Mouse (Mus musculus): ENCODE measurements around the gene Cdhr2.

Gene Cdhr2

DNA sequence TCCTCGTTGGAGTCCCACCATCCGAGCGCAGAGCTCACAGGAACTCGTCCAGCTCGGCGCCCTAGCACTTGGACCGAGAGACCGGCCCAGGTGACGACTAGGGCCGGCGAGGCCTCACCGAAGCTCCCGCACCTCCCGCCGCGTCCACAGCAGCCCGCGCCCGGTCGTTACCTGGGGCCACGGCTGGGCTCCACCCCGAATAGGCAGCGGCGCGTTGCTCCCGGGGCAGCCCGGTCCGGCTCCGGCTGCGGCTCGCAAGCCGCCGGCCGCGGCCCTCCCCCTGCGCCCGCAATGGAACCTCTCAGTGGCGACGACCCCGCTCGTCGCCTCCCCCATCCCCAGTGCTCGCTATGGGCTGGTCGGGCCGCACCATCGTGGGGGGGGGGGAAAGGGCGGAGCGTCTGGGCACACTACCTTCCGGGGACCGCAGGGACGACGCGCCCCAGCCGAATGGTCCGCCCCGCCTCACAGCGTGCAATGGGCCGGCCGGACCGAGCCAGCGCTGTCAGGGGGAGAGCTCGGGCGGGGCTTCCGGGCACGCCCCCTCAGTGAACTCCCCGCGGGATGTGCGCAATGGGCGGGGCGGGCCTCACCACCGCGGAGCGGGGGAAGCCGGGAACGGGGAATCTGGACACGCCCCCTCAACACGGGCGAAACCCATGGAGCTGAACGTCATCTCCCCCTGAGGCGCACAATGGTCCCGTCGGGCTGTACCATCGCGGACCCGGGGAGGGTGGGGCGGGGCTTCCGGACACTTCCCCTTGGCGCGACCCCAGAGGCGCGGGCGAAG lies 7.5 kb upstream of the Cdhr2 start, which contains the start of gene Rnf44:
TSS of gene Rnf44 (minus strand) at position 350 of the 790 bp plus-strand sequence.
- peak; percentile 99 for DNase-seq (ENCODE audit: low spot score)

DNA sequence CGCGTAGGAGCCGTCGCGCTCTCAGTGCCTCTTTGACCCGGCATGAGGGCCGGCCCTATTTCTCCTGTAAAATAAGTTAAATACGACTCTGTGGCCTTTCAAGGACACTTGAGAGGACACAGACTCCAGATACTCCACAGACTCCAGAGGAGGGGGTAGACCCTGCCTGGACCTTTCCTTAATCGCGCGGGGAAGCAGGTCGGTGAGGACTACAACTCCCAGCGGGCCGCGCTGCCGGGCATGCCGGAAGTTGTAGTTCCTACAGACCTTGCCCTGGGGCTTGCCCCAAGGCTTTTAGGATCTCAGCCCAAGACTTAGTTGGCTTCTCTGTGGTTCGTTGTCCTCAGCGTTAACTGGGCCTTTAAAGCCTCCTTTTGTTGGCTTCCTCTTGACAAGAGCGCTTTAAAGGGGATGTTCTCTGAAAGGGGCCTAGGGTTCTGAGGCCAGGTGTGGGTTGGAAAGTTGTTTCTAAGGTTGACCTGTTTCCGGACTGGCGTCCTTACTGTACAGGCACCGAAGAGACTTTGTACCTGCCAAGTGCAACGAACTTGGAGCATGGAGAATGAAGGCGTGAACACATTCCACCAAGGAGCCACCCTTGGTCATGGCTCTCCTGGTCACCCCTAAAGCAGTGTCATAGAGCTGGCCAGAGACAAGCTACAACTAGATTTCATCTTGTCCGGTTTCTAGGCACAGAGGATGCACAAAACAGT lies 6.8 kb upstream of the Cdhr2 start:
- DNase-seq (ENCODE audit: low spot score): peak; percentile 91

DNA sequence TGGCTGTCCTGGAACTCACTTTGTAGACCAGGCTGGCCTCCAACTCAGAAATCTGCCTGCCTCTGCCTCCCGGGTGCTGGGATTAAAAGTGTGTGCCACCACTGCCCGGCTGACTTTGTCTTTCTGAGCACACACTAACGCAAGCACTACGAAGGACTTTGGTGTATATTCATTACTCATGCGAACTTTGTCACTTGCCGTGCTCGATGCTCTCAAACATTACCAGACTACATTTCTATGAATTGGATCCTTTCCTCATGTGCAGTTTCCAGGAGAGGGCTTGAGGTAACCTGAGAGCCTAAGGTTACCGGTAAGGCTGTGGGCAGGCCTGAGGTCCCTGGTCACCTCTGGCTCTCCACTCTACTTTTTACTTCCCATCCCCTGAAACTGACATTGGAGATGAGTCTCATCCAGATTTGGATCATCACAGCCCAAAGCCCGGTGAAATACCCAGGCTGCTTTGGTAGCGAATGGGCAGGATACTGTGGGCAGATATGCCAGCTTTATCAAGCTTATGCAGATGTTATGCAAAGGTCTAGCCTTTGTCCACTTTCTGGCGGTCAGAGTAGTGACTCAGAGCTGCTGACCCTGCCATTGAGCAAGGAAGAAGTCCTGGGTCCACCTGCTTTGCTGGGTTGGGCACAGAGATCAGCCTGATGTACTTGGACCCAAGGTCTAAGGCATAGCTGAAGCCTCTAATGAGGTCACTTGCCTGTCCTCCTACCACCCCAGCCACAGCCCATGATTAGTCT lies 5.6 kb upstream of the Cdhr2 start:
- no peak for DNase-seq (ENCODE audit: low spot score)

- DNase-seq (ENCODE audit: low spot score): no peak
Measured at GRCm38 (mm10) chr13:54702507-54702906, 1.2 kb downstream of the Cdhr2 start.

GRCm38 (mm10) chr13:54704890-54705289 lies 3.6 kb downstream of the Cdhr2 start:
- DNase-seq (ENCODE audit: low spot score): no peak

DNA sequence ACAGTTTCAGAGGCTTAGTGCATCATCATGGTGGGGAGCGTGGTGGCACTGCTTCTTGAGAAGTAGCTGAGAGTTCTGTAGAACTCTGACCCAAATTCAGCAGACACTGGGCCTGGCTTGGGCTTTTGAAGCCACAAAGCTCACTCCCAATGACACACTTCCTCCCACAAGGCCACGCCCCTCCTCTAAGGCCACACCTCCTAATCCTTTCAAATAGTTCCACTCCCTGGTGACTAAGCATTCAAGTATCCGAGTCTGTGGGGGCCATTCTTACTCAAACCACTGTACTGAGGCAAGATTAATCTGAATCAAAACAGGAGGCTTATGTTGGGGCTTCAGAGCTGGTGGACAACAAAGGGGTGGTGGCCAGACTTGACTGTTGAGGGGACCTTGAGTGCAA lies 9.6 kb downstream of the Cdhr2 start:
- DNase-seq (ENCODE audit: low spot score): no peak

DNA sequence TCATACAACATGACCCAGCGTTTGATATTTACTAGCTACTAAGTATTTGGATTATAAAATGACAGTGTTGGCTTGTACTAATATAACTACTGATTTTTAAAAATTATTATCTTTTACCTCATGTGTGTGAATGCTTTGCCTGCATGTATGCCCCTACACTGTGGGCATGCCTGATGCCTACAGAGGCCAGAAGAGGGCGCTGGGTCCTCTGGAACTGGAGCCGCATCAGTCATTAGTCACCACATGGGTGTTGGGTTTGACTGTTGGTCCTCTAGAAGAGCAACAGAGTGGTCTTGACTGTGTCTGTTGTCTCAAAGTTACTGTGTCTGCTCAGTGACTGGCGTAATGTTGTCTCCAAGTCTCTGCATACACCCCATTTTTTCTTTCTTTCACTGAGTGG lies 13.1 kb downstream of the Cdhr2 start:
- DNase-seq (ENCODE audit: low spot score): no peak

DNA sequence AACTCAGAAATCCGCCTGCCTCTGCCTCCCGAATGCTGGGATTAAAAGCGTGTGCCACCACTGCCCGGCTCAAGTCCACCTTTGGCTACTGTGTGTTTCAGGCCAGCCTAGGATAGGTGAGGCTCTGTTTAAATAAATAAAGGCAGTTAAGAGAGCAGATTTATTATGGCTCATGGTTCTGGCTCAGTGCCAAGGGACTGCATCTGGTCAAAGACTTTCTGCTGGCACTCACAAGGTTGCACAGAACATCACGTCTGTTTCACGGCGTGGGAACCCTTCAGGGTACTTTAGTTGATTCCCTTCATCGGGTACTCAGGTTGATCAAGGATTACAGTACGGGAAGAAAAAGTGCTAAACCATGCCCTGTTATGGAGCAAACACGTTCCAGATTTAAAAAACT lies 13.7 kb downstream of the Cdhr2 start:
- DNase-seq (ENCODE audit: low spot score): peak; percentile 81

- DNase-seq (ENCODE audit: low spot score): peak; percentile 61
Measured at GRCm38 (mm10) chr13:54716916-54717315, 15.7 kb downstream of the Cdhr2 start.

DNA sequence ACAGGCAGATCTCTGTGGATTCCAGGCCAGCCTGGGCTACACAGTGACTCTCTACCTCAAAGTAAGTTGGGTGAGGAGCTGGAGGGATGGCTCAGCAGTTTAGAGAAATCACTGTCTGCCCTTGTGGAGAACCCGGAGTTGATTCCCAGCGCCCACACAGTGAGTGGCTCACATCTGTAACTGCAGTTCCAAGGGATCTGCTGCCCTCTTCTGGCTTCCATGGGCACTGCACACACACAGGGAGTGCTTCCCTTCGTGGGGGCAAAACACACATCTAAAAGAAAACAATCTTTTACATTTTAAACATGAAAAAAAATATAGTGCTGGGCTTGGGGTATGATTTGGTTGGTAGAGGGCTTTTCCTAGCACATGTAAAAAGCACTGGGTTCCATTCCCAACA lies 21.9 kb downstream of the Cdhr2 start:
- no peak for DNase-seq (ENCODE audit: low spot score)

- DNase-seq (ENCODE audit: low spot score): peak; percentile 71
Measured at GRCm38 (mm10) chr13:54726131-54726530, 24.9 kb downstream of the Cdhr2 start.

GRCm38 (mm10) chr13:54736931-54737330 lies 35.7 kb downstream of the Cdhr2 start:
- no peak for DNase-seq (ENCODE audit: low spot score)

DNA sequence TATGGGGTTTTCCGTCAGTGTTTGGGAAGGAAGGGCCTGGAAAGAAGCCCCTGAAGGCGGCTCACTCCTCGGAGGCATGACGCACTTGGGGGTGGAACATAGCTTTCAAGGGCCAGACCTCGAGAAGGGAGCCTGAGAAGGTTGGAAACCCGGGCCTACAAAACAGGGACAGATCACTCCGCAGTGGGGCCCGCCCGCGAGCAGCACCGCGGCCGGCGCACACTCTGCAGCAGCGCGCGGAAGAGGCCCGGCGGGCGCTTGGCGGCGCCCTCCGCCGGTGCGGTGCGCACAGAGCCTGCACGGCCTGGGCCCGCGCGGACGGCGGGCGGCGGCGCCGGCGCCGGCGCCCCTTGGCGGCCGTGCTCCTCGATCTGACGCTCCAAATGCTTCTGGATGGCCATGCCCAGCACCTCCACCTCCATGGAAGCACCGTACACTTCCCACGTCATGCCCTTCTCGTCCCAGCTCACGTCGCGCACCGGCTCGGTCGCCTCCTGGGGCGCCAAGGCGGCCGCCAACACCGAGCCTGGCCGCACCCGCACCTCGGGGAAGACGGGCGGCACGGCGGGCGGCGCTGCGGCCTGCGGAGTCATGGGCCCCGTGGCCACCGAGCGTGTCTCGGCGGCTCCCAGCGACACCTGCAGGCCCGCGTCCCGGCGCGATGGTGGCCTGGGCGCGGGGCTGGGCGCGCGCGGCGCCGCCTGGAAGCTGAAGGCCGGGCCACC lies 36.4 kb downstream of the Cdhr2 start:
- DNase-seq (ENCODE audit: low spot score): no peak

DNA sequence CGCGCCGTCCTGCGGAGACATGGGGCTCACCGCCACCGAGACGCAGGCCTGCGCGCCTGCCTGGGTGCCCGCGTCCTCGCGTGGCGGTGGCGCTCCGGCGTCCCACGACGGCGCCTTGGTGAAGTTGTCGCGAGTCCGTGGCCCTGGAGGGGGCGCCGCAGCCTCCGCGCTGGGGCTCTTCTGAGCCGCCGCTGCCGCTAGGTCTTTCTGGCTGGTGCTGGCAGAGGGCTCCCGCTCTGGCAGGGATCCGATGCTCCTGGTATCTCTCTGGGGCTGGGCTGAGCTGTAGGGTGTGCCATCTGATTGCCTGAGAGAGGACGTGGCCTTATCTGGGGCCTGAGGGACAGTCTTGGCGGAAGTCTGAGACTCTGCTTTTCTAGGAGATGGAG lies 36.9 kb downstream of the Cdhr2 start:
- DNase-seq (ENCODE audit: low spot score): no peak

DNA sequence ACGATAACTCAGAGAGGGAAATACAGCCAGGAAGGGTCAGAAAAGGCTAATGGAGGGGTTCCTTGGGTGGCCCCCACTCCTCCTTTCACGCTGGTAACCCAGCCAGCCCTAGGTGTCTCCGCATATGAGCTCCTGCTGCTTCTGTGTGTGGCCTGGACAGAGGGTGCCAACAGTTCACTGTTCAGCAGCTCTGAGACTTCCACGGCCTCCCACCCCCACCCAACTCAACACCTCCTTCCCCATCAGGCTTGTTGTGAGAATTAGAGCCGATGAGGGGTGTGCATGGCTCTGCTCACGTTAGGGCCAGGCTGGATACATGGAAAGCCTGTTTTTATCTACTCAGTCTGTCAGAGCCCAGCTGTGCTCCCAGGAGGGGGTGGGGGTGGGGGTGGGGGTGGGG lies 44.8 kb downstream of the Cdhr2 start:
- DNase-seq (ENCODE audit: low spot score): no peak

DNA sequence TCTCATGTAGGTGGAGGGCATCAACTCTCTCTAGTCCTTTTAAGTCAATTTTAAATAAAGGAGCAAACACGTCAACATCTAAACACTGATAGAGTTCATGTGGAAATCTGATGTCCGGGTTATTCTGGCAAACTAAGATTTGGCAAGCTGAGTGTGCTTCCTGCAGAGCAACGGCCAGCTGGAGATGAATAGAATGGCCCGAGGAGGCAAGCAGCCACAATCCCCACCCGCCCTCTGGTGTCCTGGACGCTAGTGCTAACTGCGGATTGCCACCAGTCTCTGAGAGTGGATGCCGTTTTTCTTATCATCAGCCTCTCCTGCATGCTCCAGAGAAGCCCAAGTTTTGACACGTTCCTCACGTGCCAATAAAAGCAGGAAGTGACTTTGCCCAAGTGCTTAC lies 45.6 kb downstream of the Cdhr2 start:
- DNase-seq (ENCODE audit: low spot score): peak; percentile 69

DNA sequence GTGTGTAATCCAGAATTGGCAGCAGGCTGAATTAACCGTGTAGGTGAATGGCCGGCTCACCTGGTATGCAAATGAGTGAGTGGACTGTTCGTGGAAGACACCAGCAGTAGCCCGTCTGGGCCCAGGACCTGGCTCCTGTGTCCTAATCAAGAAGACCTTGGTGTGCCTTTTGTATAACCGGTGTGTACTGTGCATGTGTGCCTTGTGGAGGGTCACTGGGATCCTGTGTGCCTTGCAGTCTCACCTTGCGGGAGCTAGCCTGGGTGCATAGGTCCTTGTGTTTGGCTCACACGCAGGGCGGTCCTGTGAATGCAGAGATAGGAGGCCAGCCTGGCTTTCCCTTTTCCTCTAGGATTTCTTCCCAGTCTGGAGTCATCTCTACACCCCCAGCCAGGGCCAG lies 46.9 kb downstream of the Cdhr2 start:
- DNase-seq (ENCODE audit: low spot score): no peak

GRCm38 (mm10) chr13:54748721-54749060 lies 47.4 kb downstream of the Cdhr2 start:
- DNase-seq (ENCODE audit: low spot score): no peak

GRCm38 (mm10) chr13:54749061-54749863 lies 48.0 kb downstream of the Cdhr2 start:
- DNase-seq (ENCODE audit: low spot score): peak; percentile 48

DNA sequence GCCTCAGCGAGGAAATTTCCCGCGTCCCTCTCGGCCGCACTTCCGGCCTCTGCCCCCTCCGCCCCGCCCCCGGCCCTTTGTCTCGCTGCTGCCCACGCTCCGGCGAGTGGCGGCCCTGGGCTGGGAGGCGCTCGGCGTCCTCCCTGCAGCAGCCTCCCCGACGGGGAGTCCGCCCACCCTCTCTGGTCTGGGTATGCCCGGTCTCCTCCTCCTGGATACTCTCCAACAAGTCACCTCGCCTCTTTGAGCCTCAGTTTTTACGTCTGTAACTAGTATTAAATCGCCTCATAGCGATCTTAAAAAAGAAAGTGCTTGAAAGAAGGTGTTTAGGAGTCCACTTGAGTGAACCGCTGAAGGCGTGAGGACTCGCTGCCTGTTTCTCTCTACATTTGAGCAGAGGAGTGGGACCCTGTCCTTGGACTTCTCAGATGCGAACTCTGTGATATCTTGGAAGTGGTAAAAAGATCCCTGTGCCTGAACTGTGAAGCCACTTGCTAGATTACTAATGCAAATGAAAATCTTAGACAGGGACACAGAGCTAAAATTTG lies 48.7 kb downstream of the Cdhr2 start, which contains the start of gene Gprin1:
TSS of gene Gprin1 (minus strand) at position 11 of the 548 bp plus-strand sequence.
- DNase-seq (ENCODE audit: low spot score): peak; percentile 87

DNA sequence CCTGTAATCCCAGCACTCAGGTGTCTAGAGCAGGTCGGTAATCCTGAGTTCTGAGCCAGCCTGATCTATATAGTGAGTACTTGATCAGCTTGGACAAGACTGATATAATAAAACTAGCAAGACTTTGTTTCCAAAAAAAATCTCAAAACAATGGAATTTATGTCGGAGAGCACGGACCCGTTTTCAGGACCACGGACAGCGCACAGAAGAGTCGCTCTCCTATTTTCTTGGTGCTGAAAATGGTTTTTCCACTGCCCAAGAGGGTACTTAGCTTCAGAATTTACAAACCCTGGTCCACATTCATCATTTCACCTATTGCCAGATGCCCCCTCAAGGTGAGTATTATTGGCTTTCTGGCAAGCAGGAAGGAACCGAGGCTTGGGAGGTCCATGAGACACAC lies 49.4 kb downstream of the Cdhr2 start:
- no peak for DNase-seq (ENCODE audit: low spot score)

All from MN1 (cell line).